Mouse (Mus musculus): Measurements from ENCODE around the gene Lrrc4b.
A peak's percentile ranks its signal among the peaks of the same experiment; 100 is the strongest.

Gene Lrrc4b

DNA sequence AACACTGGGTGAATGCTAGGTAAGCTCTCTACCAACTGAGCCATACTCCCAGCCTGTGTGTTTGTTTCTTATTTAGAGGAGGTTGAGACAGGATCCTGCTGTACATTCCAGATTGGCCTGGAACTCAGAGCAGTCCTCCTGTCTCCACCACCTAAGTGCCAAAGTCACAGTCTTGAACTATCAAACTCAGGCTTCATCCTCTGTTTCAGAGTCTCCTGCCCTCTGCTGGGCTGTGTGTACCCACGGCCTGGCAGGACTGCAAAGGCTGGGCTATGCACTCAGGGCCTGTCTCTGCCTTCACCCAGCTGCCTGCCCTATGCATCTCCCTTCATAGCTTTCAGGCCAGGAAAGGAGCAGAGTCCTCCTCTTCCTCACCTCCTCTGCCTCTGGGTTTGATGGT is 7.4 kb downstream of the Lrrc4b start:
- DNase-seq (ENCODE audit: inconsistent ontology term): no peak

DNA sequence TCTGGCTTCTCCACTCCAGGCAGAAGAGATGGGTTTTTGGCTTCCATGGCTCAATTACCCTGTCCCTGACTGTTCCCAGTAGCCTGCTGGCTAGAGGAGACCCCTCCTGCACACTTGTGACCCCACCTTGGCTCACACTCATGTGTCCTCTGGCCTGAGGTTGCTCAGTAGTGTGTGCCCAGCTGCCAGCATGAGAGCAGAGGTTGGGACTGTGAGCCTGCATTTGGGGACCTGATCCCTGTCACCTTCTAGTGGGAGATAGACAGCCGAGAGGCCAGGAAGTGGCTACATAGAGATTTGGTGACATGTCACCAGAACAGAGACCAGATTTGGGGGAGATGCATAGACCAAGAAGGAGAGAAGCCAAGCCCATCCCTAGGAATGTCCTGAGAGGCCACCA is 8.4 kb downstream of the Lrrc4b start:
- no peak for DNase-seq (ENCODE audit: inconsistent ontology term)

DNA sequence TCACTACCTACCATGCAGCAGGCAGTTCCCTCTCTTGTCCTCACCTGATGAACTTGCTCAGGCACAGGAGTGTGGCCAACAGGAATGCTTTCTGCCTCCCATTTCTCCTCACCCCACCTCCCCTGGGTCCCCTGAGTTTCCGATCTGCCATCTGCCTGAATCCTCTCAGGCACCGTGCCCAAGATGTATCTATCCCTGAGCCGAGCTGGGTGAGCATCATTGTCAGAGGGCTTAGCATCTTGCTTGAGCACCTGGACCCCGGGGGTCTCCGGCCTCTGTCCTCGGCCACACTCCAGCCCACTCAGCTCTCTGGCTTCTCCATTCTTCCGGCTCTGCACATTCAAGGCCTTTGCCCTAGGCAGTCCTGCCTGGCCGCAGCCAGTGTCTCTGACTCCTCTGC is 9.1 kb downstream of the Lrrc4b start:
- DNase-seq (ENCODE audit: inconsistent ontology term): no peak

DNA sequence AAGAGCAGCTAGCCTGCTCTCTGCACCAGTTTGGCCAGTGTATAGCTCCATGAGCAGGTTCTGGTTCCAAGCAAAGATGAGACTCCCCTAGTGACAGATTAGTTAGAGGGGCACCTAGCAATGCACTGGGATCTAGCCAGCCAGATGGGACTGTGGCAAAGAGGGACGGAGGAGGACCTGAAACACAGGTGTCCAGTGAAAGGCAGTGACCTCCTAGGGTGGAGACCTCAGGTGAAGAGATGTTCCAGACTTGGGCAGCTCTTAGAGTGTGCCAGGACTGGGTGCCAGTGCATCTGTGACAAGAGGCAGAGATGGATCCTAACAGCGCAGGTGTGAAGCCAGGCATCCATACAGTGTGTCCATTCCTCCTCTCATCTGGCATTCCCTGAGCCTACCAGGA is 10.9 kb downstream of the Lrrc4b start:
- no peak for DNase-seq (ENCODE audit: inconsistent ontology term)

DNA sequence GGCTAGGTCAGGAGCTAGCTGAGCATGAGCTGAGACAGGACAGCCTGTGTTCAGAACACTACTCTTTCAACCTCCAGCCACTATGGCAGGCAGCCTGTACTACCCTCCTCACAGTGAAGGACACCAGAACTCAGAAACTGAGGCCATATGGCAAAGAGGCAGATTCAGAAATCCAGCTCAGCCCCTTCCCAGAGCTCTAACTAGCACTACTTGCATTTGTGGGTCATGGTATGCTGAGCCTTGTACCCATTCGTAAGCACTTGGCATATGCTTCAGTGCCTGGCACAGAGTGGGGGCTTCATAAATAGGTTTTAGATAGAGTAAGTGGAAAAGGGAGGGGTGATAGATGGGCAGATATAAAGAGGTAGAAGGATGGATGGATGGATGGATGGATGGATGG is 11.7 kb downstream of the Lrrc4b start:
- no peak for DNase-seq (ENCODE audit: inconsistent ontology term)

DNA sequence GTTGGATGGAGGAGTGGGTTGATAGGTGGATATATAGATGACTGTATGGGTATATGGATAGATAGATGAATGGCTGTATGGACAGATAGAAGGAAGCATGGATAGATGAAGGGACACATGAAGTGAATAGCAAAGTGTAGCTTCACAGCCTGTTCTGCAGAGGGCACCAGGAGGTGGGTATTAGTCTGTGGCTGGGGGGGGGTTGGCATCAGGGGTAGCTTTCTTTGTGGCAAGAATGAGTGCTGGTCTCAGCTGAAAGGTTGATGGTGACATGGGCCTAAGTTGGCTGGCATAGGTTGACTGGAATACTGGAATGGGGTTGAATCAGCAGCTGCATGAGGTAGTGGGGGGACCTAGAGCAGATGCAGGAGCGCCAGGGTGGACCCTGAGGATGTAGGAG is 12.4 kb downstream of the Lrrc4b start:
- DNase-seq (ENCODE audit: inconsistent ontology term): no peak

DNA sequence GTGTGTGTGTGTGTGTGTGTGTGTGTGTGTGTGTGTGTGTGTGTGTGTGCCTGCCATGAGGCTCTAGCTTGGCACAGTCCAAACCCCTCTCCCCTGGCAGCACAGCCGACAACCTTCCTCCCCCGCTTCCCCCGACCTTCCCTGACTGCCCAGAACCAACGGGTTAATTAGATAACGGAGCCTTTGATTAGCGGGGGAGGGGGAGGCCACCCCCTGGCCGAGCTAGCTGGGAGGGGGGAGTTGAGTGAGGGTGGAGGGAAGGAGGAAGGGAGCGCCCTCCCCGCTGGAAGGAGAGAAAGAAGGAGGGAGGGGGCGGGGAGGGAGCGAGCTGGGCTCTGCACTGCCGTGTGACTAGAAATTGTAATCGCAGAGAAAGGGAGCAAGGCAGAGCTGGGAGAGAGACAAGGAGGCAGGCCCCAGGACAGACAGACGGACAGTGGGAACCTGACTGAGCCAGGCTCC is 12.9 kb downstream of the Lrrc4b start:
- peak; percentile 60 for DNase-seq (ENCODE audit: inconsistent ontology term)

DNA sequence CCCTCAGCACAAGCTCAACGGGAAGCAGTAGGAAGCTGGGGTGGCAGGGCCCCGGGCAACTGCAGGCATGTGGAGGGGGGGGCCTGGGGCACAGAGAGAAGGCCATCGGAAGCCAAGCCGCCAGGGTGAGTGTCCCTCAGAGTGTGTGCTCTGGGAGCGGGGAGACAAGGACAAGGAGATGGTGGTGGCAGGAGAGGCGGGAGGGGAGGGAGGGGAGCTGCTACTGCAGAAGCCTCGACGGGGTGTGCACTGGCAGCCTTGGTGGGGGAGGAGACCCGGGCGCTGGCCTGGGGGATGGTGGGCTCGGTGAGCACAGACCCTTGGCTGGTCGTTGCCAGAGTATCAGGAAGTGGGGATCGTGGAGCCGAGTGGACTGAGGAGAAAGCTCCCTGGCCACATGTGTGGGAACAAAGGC is 13.6 kb downstream of the Lrrc4b start:
- DNase-seq (ENCODE audit: inconsistent ontology term): peak; percentile 12

DNA sequence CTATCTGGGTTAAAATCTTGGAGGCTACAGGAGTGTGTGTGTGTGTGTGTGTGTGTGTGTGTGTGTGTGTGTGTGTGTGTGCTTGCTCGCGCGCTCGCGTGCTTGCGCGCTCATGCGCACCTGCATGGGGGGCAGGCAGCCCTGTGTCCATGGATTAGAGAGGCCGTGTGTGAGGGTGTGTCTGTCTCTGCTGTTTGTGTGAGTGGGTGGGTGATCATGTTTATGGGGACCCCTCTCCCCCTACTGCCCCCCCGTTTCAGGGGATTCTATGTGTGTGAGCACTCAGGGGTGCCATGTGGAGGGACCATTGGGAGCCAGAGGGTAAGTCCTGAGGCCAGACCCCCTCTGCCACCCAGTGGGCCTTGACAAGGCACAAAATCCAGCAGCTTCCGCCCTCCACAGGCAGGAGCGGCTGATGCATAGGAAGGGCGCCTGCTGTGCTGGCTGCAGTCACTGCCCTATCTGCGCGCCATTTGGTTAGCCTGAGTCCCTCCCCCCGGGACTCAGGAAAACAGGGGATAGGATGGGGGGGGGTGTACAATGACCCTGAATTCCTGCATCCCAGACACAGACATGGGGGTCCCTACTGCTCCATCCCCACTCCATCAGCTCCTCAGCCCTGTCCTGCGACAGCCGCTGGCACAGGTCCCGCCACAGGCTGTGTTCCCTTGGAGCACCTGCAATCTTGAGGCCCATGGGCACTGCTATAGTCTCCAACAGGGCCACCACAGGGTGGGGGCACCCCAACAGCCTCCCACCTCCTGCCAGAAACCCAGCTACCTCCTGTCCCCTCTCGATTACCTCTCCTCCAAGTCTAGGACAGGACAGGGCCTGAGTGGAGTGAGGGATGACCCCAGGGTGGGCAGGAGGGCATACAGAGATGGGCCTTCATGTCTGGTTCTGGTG is 14.7 kb downstream of the Lrrc4b start:
- peak; percentile 29 for DNase-seq (ENCODE audit: inconsistent ontology term)

DNA sequence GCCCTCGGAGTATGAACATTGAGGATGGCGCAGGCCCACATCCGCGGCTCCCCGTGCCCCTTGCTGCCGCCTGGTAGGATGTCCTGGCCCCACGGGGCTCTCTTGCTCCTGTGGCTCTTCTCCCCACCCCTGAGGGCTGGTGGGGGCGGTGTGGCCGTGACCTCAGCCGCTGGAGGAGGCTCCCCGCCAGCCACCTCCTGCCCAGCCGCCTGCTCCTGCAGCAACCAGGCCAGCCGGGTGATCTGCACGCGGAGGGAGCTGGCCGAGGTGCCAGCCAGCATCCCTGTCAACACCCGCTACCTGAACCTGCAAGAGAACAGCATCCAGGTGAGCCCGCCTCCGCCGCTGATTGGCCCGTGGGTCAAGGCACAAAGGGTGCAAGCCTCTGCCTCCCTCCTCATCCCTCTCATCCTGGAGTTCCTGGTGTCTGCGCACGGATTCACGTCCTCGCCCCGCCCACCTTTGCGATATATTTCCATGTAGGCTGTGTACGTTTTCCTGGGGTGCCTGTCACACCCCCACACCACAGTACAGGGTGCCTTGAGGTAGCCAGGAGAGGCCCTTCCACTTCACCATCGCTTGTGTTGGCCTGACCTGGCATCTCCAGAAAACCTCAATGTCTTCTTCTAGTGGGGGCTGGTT is 16.2 kb downstream of the Lrrc4b start:
- DNase-seq (ENCODE audit: inconsistent ontology term): no peak

DNA sequence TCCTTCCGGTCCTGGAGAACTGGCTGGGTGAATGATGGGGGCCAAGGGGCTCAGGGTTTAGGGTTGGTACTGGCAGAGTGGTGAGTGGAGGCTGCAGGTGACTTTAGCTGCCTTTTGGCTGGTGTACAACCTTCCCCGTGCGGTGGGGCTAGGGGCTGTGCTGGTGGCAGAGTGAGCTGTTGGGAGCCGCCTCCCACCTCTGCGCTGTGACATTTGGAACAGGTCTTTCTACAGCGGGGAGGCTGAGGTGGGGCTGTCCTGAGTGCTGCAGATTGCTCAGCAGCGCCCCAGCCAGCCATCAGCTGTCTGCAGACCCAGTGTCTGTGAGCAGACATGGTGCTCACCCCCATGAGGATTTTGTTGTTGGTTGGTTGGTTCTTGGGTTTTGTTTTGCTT is 16.7 kb downstream of the Lrrc4b start:
- no peak for DNase-seq (ENCODE audit: inconsistent ontology term)

DNA sequence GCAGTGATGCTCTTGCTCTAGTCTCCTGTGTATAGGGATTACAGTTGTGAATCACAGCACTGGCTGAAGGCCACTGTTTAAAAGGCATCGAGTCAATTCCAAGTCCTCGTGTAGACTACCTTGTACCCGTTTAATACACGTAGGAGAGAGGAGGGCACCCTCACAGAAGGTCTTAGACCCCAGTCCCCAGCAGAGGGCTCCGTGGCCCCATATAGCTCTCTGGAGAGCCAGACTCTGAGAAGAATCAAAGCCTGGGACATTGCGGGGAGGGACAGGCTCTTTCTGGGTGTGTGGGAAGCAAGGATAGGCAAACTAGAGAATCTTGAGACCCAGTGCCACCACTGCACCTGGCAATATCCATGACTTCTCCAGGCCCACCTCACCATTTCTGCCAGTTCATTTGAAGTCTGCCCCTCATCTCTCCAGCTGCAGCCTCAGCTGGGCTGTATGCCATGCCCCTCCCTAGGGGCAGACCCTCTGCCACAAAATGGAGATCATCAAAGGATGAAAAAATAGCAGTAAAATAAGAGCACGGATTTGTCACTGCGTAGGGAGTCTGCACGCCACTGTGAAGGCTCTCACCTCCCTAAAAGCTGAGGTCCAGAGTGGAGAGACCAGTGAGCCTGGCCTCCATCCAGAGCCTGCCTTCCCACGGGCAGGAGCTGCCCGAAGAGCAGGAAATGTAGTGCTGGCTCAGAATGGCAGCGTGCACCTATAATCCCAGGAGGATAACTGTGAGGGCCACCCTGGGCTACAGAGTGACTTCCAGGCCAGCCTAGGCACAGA is 17.4 kb downstream of the Lrrc4b start:
- DNase-seq (ENCODE audit: inconsistent ontology term): no peak

DNA sequence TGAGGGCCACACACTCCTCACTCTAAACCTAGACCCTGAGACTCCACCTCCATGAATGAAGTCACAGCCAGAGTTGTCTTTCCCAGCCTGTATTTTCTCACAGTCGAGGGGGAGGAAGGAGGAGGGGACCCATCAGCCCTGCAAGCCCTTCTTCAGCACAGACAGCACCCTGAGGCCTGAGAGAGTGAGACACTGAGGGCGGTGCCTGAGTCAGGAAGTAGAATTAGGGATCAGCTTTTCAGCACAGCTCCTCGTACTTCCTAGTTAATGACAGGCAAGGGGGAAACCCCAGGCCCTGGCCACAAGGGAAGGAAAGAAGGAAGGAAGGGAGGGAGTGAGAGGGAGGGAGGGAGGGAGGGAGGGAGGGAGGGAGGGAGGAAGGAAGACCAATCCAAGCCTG is 24.4 kb downstream of the Lrrc4b start:
- no peak for DNase-seq (ENCODE audit: inconsistent ontology term)

DNA sequence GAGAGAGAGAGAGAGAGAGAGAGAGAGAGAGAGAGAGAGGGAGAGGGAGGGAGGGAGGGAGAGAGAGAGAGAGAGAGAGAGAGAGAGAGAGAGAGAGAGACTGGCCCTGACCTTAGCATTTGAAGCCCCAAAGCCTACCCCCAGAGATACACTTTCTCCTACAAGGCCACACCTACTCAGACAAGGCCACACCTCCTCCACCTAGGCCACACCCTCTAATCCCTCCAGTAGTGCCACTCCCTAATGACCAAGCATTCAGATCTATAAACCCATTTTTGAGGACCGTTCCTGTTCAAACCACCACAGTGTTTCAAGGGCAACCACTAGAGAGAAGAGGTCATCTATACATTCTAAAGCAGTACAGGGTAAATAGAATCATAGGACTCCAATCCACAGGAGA is 27.5 kb downstream of the Lrrc4b start:
- DNase-seq (ENCODE audit: inconsistent ontology term): no peak

DNA sequence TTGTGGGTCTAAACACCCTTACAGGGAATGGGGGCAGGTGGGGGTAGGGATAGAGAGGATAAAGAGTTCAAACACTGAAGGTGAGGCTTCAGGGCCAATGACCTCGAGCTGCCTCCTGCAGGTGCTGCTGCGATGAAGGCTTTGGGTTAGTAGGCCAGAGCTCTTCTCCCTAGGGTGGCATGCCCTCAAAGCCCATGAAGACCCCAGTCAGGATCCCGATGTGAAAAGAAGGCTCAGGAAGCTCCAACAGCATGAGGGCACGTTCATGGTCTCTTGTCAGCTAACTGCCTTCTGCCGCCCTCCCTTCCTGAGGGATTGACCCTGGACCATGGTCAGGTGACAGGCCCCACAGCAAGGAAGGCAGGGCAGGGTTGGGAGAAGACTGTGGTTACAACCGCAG is 31.2 kb downstream of the Lrrc4b start:
- DNase-seq (ENCODE audit: inconsistent ontology term): no peak

DNA sequence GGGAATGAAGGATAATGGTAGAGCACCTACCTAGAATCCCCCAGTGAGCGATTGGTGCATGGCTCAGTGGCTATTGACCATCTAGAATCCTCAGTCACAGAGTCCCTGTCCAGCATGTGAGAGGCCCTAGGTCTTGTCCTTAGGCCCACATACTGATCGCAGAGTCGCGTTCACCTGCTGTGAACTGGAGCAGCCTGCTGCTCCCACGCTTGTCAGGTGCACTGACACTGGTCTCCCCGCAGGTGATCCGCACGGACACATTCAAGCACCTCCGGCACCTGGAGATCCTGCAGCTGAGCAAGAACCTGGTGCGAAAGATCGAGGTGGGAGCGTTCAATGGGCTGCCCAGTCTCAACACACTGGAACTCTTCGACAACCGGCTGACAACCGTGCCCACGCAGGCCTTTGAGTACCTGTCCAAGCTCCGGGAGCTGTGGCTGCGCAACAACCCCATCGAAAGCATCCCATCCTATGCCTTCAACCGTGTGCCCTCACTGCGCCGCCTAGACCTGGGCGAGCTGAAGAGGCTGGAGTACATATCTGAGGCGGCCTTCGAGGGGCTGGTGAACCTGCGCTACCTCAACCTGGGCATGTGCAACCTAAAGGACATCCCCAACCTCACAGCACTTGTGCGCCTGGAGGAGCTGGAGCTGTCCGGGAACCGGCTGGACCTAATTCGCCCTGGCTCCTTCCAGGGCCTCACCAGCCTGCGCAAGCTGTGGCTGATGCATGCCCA is 32.1 kb downstream of the Lrrc4b start:
- DNase-seq (ENCODE audit: inconsistent ontology term): no peak

DNA sequence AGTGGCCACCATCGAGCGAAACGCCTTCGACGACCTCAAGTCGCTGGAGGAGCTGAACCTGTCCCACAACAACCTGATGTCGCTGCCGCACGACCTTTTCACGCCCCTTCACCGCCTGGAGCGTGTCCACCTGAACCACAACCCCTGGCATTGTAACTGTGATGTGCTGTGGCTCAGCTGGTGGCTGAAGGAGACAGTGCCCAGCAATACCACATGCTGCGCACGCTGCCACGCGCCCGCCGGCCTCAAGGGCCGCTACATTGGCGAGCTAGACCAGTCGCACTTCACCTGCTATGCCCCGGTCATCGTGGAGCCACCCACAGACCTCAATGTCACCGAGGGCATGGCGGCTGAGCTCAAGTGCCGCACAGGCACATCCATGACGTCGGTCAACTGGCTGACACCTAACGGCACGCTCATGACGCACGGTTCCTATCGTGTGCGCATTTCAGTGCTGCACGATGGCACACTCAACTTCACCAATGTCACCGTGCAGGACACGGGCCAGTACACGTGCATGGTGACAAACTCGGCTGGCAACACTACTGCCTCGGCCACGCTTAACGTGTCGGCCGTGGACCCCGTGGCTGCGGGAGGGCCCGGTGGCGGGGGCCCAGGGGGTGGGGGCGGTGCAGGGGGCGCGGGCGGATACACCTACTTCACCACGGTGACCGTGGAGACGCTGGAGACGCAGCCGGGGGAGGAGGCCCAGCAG is 32.8 kb downstream of the Lrrc4b start:
- no peak for DNase-seq (ENCODE audit: inconsistent ontology term)

DNA sequence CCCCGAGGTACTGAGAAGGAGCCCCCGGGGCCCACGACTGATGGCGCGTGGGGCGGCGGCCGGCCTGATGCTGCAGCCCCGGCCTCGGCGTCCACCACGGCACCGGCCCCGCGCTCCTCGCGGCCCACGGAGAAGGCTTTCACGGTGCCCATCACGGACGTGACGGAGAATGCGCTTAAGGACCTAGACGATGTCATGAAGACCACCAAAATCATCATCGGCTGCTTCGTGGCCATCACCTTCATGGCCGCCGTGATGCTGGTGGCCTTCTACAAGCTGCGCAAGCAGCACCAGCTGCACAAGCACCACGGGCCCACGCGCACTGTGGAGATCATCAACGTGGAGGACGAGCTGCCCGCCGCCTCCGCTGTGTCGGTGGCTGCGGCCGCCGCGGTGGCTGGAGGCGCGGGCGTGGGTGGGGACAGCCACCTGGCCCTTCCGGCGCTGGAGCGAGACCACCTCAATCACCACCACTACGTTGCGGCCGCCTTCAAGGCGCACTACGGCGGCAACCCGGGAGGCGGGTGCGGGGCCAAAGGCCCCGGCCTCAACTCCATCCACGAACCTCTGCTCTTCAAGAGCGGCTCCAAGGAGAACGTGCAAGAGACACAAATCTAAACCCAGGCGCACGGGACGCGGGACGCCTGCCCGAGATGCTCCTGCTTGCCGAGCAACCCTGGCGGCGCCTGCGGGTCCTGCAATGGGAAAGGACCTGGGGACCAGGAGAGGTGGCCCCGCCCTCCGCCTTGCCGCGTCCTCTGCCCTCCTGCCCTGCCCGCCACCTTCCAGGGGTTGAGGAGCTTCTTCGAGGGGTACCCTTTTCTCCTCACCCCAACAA is 33.6 kb downstream of the Lrrc4b start:
- DNase-seq (ENCODE audit: inconsistent ontology term): no peak

DNA sequence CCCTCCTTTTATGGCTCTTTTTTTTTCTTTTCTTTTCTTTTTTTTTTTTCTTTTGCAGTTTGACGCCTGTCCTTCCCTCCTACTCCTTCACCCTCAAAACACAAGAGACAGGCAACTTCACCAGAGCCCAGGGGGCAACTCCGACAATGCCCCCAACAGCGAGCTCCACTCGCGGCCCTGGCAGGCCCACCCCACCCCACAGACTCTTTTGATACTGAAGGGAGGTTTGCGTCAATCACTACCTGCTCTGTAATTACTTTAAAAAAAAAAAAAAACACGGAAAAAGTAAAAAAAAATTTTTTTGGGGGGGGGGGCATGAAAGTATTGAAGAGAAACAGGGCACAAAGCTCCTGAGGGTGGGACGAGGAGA is 34.2 kb downstream of the Lrrc4b start:
- DNase-seq (ENCODE audit: inconsistent ontology term): no peak

DNA sequence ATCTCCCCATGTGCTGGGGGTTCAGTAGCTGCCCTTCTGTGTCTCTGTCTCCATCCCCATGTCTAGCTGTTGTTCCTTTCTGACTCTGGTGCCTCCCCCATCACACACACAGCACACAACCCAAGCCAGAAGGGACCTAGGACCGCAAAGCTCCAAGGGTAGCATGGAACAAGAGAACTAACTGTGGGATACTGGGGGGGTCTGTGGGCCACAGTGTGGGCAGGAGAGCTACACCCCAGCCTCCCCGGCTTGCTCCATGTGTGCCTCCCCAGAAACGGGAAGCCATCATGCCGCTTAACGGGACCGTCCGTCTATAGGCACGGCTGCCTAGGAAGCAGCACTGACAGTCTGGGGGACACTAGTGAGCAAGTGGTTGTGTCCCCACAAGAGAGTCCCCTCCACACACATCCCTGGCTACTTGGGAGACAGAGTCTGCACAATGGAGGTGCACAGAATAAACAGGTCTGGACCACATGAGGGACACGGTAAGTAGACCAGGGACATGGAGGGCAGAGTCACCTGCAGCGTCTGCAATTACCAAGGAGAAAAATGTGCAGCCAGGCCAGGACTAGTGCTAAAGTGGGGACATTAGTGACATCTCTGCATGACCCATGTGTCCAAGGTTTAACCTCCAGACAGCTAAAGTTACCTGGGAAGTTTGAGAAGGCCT is 34.9 kb downstream of the Lrrc4b start:
- no peak for DNase-seq (ENCODE audit: inconsistent ontology term)

Data from Muller cell, postnatal 12 days (primary cell).